Mouse (Mus musculus): Measurements from ENCODE around the gene Rasef. TPM values are rescaled to one million over a fixed set of nuclear protein-coding genes. Genes with fewer than 3 reads are reported as not detected.

Rasef gene
- total RNA-seq (2014; rRNA removed) (under 0.01 and 0.07 TPM in 2 replicates), polyA plus RNA-seq (2012; rRNA removed) (0.04 TPM in 1 of 2 replicates, not detected in the other)

DNA sequence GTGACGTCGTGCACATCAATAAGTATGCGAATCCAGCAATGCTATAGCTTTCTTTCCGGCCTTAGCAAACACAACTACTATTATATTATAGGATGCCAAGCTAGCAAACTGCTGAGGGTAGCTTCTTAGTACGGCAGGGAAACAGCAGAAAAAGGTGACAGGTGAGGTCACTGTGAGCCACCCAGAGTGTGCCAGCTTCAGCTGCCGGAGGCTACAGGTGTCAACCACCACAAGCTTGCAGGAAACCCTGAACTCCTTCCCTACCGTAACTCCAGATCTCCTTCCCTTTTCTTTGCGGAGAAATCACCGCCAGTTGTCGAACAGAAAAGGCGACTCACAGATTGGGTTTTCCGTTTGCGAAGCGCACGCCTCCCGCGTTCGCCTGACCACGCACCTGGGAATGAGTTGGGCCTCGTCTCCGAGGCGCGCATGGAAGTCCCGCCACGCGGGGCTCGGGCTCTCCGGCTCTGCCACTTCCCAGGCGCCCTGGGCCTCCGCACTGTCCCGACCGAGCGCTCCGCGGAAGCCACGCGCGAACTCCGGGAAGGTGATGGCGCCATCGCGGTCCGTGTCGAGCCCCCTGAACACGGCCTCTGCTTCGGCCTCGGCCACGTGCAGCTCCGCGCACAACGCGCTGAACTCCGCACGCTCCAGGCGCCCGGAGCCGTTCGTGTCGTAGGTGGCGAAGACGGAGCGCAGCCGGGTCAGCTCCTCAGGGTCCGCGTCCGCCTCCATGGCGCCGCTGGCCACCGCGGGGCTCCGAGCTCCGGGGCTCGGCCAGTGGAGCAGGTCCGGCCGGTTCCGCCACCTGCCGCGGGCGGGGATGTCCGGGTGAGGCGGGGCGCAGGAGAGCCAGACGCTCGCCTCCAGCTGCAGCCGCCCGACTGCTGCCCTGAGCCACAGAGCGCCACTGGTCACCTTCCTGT lies at the start of gene Rasef:
TSS of gene Rasef (minus strand) at position 735 of the 926 bp plus-strand sequence.
- no peak for DNase-seq (ENCODE audit: extremely low read depth, low read depth, low spot score)
- H3K9ac ChIP-seq (ENCODE audit: low read depth, low read length) = no peak within 1 kb of the TSS
- no peak within 1 kb of the TSS for H3K4me3 ChIP-seq (ENCODE audit: insufficient read depth, low read depth, low read length)
- 0 out of 2 replicates have a peak, but pooled peaks cover 6% of the 10 kb centered on the region for H3K27me3 ChIP-seq (ENCODE audit: control insufficient read depth, insufficient read depth, low read length)
- H3K36me3 ChIP-seq (ENCODE audit: control insufficient read depth, insufficient read depth, low read length) = no peaks in the 10 kb centered on the region
- no peaks in the 10 kb centered on the region for H3K4me1 ChIP-seq (ENCODE audit: control insufficient read depth, insufficient read depth, low read length)
- no peak within 1 kb of the TSS for H3K27ac ChIP-seq (replicated peaks; ENCODE audit: insufficient read depth, low read depth, low read length)
- 5% methylated on average over 87 of the region's 87 CpGs for WGBS
- H3K79me2 ChIP-seq (ENCODE audit: control insufficient read depth, insufficient read depth, low read length) = no peaks in the 10 kb centered on the region
- TF ChIP-seq POLR2A (IDR thresholded peaks at IDR 0.05; ENCODE audit: extremely low read depth, insufficient read depth, low read length) (no peak), CTCF (IDR thresholded peaks at IDR 0.05; ENCODE audit: low read depth, low read length) (no peak)

DNA sequence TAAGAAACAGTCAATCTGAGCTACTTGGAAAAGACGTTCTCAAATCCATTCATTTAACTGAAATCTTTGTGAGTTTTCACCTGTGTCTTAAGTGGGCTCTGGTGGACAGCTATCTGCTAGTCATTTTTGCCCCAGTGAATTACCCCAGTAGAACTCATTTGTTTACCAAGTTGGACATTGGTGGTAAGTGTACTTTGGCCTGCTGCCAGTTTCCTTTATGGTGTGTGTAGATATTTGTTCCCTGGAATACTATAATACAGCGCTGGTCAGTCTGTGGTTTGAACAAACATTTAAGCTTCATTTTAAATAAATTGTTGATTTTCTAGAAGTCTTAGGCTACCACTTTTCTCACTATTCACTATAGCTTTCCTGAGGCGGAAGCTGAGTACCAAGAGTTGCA lies 35.8 kb upstream of the Rasef start:
- Histone ChIP-seq H3K9ac (ENCODE audit: low read depth, low read length) (no peak overlapping the region), H3K79me2 (ENCODE audit: control insufficient read depth, insufficient read depth, low read length) (no peaks in the 10 kb centered on the region), H3K27me3 (ENCODE audit: control insufficient read depth, insufficient read depth, low read length) (no peaks in the 10 kb centered on the region), H3K36me3 (ENCODE audit: control insufficient read depth, insufficient read depth, low read length) (no peaks in the 10 kb centered on the region), H3K4me1 (ENCODE audit: control insufficient read depth, insufficient read depth, low read length) (no peaks in the 10 kb centered on the region), H3K27ac (replicated peaks; ENCODE audit: insufficient read depth, low read depth, low read length) (no peak overlapping the region), H3K4me3 (ENCODE audit: insufficient read depth, low read depth, low read length) (no peak overlapping the region)
- WGBS = 60% methylated on average over 3 of the region's 3 CpGs
- no peak for TF ChIP-seq POLR2A (IDR thresholded peaks at IDR 0.05; ENCODE audit: extremely low read depth, insufficient read depth, low read length)
- TF ChIP-seq CTCF (IDR thresholded peaks at IDR 0.05; ENCODE audit: low read depth, low read length) = no peak
- peak; percentile 3 for DNase-seq (ENCODE audit: extremely low read depth, low read depth, low spot score)

DNA sequence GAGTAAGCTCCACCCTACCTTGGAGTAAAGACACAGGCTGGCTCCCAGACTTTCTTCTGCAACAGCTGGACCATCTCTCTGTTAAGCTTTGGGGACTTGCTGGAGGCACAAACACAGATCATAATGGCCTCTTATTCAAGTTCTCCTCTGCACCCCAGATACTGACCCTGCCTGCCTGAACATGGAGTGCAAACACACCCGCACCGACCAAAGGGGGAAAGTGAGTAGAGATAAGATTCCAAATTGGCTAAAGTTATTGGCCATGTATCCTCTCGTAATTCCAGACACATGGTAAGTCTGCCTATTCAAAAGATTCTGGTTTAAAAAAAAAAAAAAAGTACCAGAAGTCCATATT lies 369 bp upstream of the Rasef start:
- H3K4me3 ChIP-seq (ENCODE audit: insufficient read depth, low read depth, low read length) = no peak overlapping the region
- TF ChIP-seq CTCF (IDR thresholded peaks at IDR 0.05; ENCODE audit: low read depth, low read length) = no peak
- TF ChIP-seq POLR2A (IDR thresholded peaks at IDR 0.05; ENCODE audit: extremely low read depth, insufficient read depth, low read length) = no peak
- 11% methylated on average over 3 of the region's 3 CpGs for WGBS
- H3K27me3 ChIP-seq (ENCODE audit: control insufficient read depth, insufficient read depth, low read length) = 0 out of 2 replicates have a peak, but pooled peaks cover 6% of the 10 kb centered on the region
- DNase-seq (ENCODE audit: extremely low read depth, low read depth, low spot score) = no peak
- no peaks in the 10 kb centered on the region for H3K4me1 ChIP-seq (ENCODE audit: control insufficient read depth, insufficient read depth, low read length)
- no peaks in the 10 kb centered on the region for H3K36me3 ChIP-seq (ENCODE audit: control insufficient read depth, insufficient read depth, low read length)
- H3K27ac ChIP-seq (replicated peaks; ENCODE audit: insufficient read depth, low read depth, low read length) = no peak overlapping the region
- H3K79me2 ChIP-seq (ENCODE audit: control insufficient read depth, insufficient read depth, low read length) = no peaks in the 10 kb centered on the region
- no peak overlapping the region for H3K9ac ChIP-seq (ENCODE audit: low read depth, low read length)

DNA sequence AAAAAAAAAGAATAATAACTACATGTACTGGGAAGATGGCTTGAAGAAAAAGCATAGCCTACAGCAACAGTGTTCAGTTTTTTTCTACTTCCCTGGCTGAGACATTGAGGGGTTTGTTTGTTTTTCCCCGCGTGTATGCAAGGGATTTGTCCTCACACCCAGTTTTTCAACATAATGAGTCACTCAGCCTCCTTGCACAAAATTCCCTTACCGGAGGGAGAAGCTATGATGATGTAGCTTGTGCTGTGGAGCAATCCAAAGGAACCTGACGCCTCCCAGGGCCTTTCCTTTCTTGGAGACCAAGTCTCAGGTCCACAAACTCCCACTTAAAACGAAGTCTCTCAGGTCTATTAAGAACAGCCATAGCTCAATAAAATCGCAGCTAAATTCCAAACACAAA lies 1.3 kb downstream of the Rasef start:
- Histone ChIP-seq H3K27me3 (ENCODE audit: control insufficient read depth, insufficient read depth, low read length) (0 out of 2 replicates have a peak, but pooled peaks cover 6% of the 10 kb centered on the region), H3K9ac (ENCODE audit: low read depth, low read length) (no peak overlapping the region), H3K79me2 (ENCODE audit: control insufficient read depth, insufficient read depth, low read length) (no peaks in the 10 kb centered on the region), H3K36me3 (ENCODE audit: control insufficient read depth, insufficient read depth, low read length) (no peaks in the 10 kb centered on the region), H3K4me3 (ENCODE audit: insufficient read depth, low read depth, low read length) (no peak overlapping the region), H3K4me1 (ENCODE audit: control insufficient read depth, insufficient read depth, low read length) (no peaks in the 10 kb centered on the region), H3K27ac (replicated peaks; ENCODE audit: insufficient read depth, low read depth, low read length) (no peak overlapping the region)
- TF ChIP-seq CTCF (IDR thresholded peaks at IDR 0.05; ENCODE audit: low read depth, low read length) (no peak), POLR2A (IDR thresholded peaks at IDR 0.05; ENCODE audit: extremely low read depth, insufficient read depth, low read length) (no peak)
- 40% methylated on average over 6 of the region's 6 CpGs for WGBS
- no peak for DNase-seq (ENCODE audit: extremely low read depth, low read depth, low spot score)

DNA sequence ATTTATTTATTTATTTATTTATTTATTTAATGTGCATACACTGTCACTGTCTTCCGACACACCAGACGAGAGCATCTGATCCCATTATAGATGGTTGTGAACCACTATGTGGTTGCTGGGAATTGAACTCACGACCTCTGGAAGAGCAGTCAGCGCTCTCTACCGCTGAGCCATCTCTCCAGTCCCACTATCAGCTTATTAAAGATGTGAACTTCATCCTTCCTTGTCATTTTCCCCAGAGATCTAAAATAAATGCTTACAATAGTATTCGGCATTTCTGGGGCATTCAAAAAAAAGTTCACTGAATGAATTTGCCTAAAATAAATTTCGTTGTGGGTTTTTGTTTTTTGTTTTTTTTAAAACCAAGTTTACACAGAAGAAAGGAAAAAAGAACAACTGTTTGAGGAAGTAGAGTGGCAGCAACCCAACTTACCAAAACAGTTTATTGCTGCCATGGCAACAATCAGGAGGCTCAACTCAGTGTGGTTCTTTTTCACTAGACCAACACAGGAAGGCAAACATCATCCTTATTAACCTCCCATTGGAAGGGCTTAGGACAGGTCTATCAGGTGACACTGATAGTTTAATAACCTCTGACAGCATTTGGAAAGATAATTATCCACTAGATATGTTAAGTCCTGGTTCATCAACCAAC lies 2.6 kb downstream of the Rasef start:
- Histone ChIP-seq H3K79me2 (ENCODE audit: control insufficient read depth, insufficient read depth, low read length) (no peaks in the 10 kb centered on the region), H3K36me3 (ENCODE audit: control insufficient read depth, insufficient read depth, low read length) (no peaks in the 10 kb centered on the region)
- 75% methylated on average over 7 of the region's 7 CpGs for WGBS

More for the DNA sequence above, 2.6 kb downstream of the Rasef start:
- no peak for TF ChIP-seq POLR2A (IDR thresholded peaks at IDR 0.05; ENCODE audit: extremely low read depth, insufficient read depth, low read length)
- no peak for TF ChIP-seq CTCF (IDR thresholded peaks at IDR 0.05; ENCODE audit: low read depth, low read length)
- Histone ChIP-seq H3K27ac (replicated peaks; ENCODE audit: insufficient read depth, low read depth, low read length) (no peak overlapping the region), H3K27me3 (ENCODE audit: control insufficient read depth, insufficient read depth, low read length) (0 out of 2 replicates have a peak, but pooled peaks cover 6% of the 10 kb centered on the region), H3K4me1 (ENCODE audit: control insufficient read depth, insufficient read depth, low read length) (no peaks in the 10 kb centered on the region), H3K4me3 (ENCODE audit: insufficient read depth, low read depth, low read length) (no peak overlapping the region), H3K9ac (ENCODE audit: low read depth, low read length) (no peak overlapping the region)
- DNase-seq (ENCODE audit: extremely low read depth, low read depth, low spot score) = no peak
